Mouse (Mus musculus): ENCODE results near the gene Agl. TPM values are rescaled to one million over a fixed set of nuclear protein-coding genes. Genes with fewer than 3 reads are reported as not detected.

Gene Agl
- polyA plus RNA-seq, 1 experiment: 1.9 TPM

DNA sequence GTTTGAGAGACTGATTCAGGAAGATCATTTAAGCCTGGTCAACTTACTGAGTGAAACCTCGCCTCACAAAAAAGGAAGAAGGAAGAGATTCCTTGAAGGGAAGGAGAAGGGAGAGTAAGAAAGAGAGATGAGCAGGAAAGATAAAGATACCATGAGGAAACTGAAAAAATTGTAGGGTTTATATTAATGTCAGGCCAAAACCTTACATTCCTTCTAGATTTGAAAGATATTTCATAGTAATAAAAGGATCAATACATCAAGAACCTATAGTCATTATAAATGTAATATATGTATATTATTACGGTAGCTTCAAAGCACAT is 112.3 kb downstream of the Agl start:
- Histone ChIP-seq H3K36me3 (ENCODE audit: control insufficient read depth, insufficient read depth, low read length) (peaks cover 10% of the 10 kb centered on the region), H3K4me1 (ENCODE audit: control insufficient read depth, insufficient read depth, insufficient read length, low read length) (0 out of 2 replicates have a peak, but pooled peaks cover 3% of the 10 kb centered on the region), H3K4me3 (ENCODE audit: low read depth, low read length) (no peak overlapping the region), H3K27ac (ENCODE audit: insufficient read depth, low read depth, low read length) (no peak overlapping the region), H3K27me3 (ENCODE audit: control insufficient read depth, insufficient read depth, low read length) (no peaks in the 10 kb centered on the region)
- TF ChIP-seq CTCF (IDR thresholded peaks at IDR 0.05; ENCODE audit: extremely low read depth, insufficient read length, insufficient replicate concordance, low read depth, low read length) (no peak), POLR2A (IDR thresholded peaks at IDR 0.05; ENCODE audit: low read depth, low read length) (no peak)
- 76% methylated on average over 2 of the region's 2 CpGs for WGBS

DNA sequence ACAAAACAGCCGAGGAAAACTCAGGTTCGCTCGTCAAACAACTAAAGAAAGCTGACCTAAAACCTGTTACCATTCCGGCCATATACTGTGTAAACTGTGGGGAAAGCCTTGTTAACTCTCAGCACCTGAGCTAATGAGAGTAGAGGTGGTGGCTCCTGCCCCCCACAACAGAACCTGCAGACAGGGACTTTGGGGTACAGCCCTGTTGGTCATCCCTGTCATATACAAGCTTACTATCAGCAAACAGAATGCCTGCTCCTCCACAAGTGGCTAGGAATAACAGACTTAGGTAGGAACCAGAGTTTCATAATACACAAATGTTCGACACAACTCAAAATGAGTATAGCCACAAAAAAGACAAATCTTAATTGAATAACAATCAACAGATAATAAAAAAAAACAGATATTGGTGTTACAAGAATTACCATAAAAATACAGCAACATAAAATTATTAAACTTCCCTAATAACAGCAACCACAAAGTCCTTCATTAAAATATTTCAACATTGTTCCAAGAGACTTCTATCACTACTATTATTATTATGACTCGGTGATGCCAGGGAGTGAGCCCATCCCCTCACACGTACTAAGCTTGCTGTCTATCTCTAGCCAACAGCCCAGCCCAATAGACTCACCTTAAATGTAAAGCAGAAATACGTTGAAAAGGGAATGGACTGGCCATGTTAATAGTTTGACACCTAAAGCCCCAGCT is 112.9 kb downstream of the Agl start:
- H3K4me3 ChIP-seq (ENCODE audit: low read depth, low read length): no peak overlapping the region
- TF ChIP-seq POLR2A (IDR thresholded peaks at IDR 0.05; ENCODE audit: low read depth, low read length) (no peak), CTCF (IDR thresholded peaks at IDR 0.05; ENCODE audit: extremely low read depth, insufficient read length, insufficient replicate concordance, low read depth, low read length) (no peak)
- H3K36me3 ChIP-seq (ENCODE audit: control insufficient read depth, insufficient read depth, low read length): peaks cover 10% of the 10 kb centered on the region
- H3K27ac ChIP-seq (ENCODE audit: insufficient read depth, low read depth, low read length): no peak overlapping the region
- WGBS: 83% methylated on average over 8 of the region's 8 CpGs
- 0 out of 2 replicates have a peak, but pooled peaks cover 3% of the 10 kb centered on the region for H3K4me1 ChIP-seq (ENCODE audit: control insufficient read depth, insufficient read depth, insufficient read length, low read length)
- no peaks in the 10 kb centered on the region for H3K27me3 ChIP-seq (ENCODE audit: control insufficient read depth, insufficient read depth, low read length)

DNA sequence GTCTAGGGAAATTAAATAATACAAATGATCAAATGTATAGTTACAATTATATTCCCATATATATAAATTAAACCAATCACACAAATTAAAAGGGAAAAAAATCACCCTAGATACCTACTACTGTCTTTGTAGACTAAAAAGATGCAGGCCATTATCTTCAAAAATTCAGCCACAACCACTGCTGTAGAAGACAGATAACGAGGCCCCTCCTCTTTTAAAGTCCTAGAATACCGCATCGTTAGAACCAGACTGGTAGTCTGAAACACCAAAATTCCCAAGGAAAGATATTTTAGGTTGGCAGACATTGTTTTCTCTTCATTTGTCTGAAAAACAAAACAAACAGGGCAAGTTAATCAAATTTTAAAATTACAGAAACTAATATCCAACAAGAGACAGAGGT is 113.7 kb downstream of the Agl start:
- Histone ChIP-seq H3K27ac (ENCODE audit: insufficient read depth, low read depth, low read length) (no peak overlapping the region), H3K4me1 (ENCODE audit: control insufficient read depth, insufficient read depth, insufficient read length, low read length) (0 out of 2 replicates have a peak, but pooled peaks cover 3% of the 10 kb centered on the region), H3K4me3 (ENCODE audit: low read depth, low read length) (no peak overlapping the region), H3K36me3 (ENCODE audit: control insufficient read depth, insufficient read depth, low read length) (peaks cover 10% of the 10 kb centered on the region), H3K27me3 (ENCODE audit: control insufficient read depth, insufficient read depth, low read length) (no peaks in the 10 kb centered on the region)
- WGBS: 91% methylated on average over 3 of the region's 3 CpGs
- TF ChIP-seq CTCF (IDR thresholded peaks at IDR 0.05; ENCODE audit: extremely low read depth, insufficient read length, insufficient replicate concordance, low read depth, low read length): no peak
- TF ChIP-seq POLR2A (IDR thresholded peaks at IDR 0.05; ENCODE audit: low read depth, low read length): no peak

Other genes starting within 250 kb of the Agl start
- 0.10 and 0.18 TPM in 2 replicates for gene Lrrc39, start 245.2 kb downstream of the Agl start, polyA plus RNA-seq (2012; rRNA removed)
- gene Sass6, start 213.2 kb downstream of the Agl start, polyA plus RNA-seq (2012; rRNA removed): 0.11 and 1.2 TPM in 2 replicates
- gene Trmt13, start 193.6 kb downstream of the Agl start, polyA plus RNA-seq (2012; rRNA removed): 0.58 and 1.2 TPM in 2 replicates
- gene Mfsd14a, start 145.5 kb downstream of the Agl start, polyA plus RNA-seq (2012; rRNA removed): 4.0 and 6.7 TPM in 2 replicates
- gene Gm43191, start 126.9 kb downstream of the Agl start, polyA plus RNA-seq (2012; rRNA removed): not detected in 2 replicates
- gene Slc35a3, start 95.3 kb downstream of the Agl start, polyA plus RNA-seq (2012; rRNA removed): 18.3 and 22.3 TPM in 2 replicates
- 19.5 and 23.1 TPM in 2 replicates for gene Frrs1, start 51.3 kb upstream of the Agl start, polyA plus RNA-seq (2012; rRNA removed)
- gene 4930455H04Rik, start 160.1 kb upstream of the Agl start, polyA plus RNA-seq (2012; rRNA removed): not detected in 2 replicates
- gene Palmd, start 160.8 kb upstream of the Agl start, polyA plus RNA-seq (2012; rRNA removed): 0.11 and 0.38 TPM in 2 replicates

Data from small intestine, adult 2 months (tissue).